Mouse (Mus musculus): ENCODE measurements around the gene Acss1.

Acss1 gene

DNA sequence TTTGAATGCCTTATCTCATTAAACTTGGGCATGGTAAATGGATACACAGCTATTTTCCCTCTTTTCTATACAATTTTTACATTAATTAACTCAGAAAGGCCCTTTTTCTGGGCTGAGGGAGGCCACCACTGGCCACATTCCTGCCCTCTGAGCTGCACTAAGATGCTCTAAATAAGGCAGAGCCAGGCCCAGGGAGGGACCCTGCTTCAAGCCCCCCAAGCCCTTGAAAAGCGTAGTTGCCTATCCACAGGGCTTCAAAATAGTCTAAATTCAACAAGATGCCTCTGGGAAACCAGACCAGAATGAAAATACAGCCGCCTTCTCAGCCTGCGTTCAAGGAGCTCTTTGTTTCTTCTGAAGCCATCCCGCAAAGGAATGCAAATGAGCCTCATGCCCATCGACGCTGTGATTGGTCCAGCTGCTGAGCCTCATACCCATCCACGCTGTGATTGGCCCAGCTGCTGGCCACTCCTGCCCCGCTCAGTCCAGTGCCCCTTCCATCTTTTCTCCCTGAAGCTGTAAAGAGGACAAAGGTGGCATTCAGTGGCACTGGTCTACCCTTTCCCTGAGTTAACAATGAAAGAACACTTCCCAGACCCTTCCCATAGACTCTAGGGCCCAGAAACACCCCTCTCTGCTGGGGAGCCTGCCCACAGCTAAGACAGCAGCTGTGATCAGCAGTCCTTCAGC lies 24.4 kb downstream of the Acss1 start:
- DNase-seq (ENCODE audit: low read depth in 2 of 2, low spot score in 2 of 2) = no peak

DNA sequence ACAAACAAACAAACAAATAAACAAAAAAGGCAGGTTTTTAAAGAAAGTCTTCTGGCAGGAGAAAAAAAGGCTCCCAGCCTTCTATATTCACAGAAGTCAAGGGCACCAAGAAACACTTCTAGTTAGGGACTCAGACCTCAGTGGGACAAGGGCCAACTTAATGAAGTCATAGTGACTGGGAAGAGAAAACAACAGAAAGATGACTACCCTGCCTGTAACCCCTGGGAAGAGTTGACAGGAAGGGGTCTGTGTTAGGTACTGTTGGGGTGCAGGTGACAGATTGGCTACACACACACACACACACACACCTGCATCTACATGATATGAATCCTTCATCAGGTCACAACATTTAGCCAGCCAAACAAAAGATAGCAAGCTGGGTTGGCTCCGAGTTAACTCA lies 25.1 kb downstream of the Acss1 start:
- no peak for DNase-seq (ENCODE audit: low read depth in 2 of 2, low spot score in 2 of 2)

DNA sequence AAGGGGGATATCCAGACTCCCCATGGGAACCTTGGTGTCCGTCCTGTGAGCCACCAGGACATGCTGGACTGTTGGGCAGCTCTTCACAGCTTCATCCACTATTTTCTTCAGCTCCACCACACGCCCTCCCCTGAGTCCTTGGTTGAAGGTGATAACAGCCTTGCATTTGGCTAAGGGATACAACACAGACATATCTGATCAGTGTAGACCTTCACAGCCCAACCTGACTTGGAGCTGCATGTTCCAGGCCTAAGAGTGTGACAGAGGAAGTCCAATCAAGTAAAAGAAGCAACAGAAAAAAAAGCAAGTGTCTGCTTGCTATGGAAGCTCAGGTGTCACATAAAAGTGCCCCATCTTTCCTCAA lies 29.9 kb downstream of the Acss1 start:
- DNase-seq (ENCODE audit: low read depth in 2 of 2, low spot score in 2 of 2) = no peak

DNA sequence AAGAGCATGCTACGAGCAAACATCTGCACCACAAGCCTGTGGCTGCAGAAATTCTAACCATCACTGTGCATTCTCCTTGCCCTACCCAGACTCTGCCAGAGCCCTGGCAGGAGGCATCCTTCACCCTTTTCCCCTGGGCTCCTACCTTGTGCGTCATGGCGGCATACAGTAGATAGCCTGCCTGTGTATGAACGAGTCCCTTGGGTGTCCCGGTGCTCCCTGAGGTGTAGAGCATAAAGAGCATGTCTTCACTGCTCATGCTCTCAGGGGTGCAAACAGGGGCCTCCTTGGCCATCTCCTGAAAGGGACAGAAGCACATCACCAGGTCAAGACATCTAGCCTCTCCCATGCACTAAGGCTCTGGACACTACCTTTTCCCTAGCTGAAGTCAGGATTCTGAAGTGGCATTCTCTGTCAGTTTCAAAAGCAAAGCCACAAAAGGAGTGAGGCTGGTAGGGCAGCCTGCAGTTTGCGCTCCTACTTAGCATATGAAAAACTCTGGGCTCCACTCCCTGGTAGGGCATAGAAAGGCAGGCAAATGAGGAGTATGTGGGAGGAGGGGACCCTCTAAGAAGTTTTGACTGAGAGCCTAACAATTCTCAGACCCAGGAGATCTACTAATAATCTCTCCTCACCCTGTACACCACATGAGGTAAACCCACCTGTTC lies 30.5 kb downstream of the Acss1 start:
- no peak for DNase-seq (ENCODE audit: low read depth in 2 of 2, low spot score in 2 of 2)

DNA sequence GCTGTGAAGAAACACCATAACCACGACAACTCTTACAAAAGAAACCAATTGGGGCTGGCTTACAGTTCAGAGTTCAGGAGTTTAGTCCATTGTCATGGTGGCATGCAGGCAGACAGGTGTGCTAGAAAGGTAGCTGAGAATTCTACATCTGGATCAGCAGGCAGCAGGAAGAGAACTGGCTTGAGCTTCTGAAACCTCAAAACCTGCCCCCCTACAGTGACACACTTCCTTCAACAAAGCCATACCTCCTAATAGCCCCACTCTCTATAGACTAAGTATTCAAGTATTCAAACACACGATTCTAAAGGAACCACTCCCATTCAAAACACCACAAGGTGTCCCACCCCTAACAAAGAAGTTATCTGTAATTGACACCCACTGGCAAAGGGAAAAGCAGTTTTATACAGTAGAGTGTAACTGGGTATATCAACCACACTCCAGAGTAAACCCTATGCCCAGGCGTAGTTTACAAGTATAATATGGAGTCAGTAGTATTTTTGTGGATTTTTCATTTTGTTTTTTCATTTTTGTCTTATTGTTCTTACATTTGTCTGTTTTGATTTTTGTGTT lies 32.3 kb downstream of the Acss1 start:
- DNase-seq (ENCODE audit: low read depth in 2 of 2, low spot score in 2 of 2) = no peak

DNA sequence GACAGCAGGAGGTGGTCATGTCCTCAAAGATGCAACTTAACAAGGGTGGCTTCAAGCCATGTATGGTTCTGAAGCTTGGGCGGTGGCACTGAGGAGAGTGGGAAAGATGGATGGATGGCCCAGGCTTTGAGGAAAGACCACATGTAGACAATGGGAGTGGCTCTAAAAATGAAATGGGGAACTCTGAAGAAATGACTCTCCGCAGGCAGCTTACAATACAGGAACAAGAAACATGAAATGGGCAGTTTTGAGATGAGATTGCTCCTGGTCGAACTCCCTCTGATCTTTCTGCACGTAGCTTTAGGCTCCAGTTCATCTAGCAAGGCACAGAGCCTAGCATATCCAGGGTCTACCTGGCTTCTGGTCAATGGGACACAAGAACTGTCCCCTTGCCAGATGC lies 39.0 kb downstream of the Acss1 start:
- DNase-seq (ENCODE audit: low read depth in 2 of 2, low spot score in 2 of 2) = no peak

DNA sequence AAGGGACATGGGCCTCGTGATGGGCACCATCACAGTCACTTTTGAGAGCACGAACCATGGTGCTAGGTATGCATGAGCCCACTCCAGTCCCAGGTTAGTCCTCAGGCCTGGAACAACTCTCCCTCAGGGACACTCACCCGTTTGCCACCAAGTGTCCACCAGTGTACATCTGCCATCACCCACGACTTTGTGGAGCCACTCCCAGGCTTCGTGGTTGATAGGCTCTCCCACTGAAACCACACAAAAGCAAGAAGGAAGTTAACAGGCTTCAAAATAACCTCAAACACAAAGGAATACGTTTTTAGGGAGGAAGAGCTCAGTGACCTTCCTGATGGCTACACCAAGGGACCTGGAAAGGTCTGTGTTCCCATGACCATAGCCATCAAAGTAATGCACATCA lies 41.2 kb downstream of the Acss1 start:
- DNase-seq (ENCODE audit: low read depth in 2 of 2, low spot score in 2 of 2) = no peak

DNA sequence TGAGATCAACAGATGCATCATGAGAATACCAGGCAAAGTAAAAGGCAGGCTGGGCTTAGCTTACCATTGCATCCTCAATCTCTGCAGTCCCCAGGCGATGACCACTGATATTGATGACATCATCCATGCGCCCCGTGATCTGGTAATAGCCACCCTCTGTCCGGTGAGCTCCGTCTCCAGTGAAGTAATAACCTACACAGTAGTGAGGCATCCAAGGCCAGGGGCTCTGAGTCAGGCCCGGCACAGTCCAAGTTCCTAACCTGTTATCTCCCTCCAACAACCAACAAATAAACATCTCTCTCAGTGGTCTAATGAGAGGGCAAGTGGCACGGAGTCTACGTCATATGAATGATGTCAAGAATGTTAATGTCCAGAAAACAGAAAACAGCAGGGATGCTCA lies 43.4 kb downstream of the Acss1 start:
- DNase-seq (ENCODE audit: low read depth in 2 of 2, low spot score in 2 of 2) = no peak

DNA sequence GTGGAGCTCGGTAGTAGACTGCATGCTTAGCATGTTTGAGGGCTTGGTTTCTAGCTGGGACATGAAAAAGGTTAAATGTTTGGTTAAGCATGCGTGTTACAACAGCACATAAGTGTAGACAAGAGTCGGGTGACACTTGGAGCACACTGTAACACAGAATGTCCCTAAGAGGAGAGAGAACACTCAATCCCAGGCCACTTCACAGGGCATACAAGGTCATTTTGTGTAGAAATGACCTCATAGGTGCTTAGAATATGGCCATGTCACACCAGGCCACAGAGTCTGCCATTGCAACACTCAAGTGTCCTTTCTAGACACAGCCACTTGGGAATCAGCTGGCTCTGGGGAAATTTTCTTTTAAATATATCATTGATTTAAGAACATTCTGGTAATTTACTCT lies 44.3 kb downstream of the Acss1 start:
- no peak for DNase-seq (ENCODE audit: low read depth in 2 of 2, low spot score in 2 of 2)

DNA sequence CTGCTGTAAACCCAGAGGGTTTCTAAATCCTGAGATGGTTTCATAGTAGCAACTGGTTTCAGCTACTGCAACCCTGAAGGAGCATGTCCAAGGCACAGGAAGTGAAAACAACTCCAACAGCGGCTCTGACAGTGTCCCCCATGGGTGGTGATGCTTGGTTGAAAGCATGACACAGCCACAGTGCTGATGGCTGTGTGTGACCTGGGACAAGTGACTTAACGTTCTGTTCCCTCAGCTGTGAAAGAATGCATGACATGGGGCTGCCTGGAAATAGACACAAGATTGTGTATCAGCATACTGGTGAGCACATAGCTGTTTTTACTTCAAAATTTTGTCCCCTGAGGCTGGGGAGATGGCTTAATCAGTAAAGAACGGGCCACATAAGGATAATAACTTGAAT lies 46.6 kb downstream of the Acss1 start:
- no peak for DNase-seq (ENCODE audit: low read depth in 2 of 2, low spot score in 2 of 2)

DNA sequence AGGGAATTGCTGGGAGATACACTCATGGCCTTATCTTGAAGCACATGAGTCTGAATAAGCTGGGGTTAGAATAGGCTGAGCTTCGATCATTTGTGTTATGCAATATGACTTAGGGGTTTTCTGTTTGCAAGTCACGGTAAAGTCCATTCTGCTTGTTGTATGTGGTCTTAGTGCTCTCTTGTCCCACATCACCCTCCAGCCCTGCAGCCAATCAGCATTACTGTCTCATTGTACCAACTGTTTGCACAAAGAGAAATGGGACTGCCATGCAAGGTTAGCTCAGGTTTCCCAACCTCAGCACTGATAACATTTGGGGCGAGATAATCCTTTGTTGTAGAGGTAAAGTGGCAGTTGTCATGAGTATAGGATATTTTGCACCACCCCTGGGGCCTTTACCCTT lies 58.2 kb downstream of the Acss1 start:
- no peak for DNase-seq (ENCODE audit: low read depth in 2 of 2, low spot score in 2 of 2)

DNA sequence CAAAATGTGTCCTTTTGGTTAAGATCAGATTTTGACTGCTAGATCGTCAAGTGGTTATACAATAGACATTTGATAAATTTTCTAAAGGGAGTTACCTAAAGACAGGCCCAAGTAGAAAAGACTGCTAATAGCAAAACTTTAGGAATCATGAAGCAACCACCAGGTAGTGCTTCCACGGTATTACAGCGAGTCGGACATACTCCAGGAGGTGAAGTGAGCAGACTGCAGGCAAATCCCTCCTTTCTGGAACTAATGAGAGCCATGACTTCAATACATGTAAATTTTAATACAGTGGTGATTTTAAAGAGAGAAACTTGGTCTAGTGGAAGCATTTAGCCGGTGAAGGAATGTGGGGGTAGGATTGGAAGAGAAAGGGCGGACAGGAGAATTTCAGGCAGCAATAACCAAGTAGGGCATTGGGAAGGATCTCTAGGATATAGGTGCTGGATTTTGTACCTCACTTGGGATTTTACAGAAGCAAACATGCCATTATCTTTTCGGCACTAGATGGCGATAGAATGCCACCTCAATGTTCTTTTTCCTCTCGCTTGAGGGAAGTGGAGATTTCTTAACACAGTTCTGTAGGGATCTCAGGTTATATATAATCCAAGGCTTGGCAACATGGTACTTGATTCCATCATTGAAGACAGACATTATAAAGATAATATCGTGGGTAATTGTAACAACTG lies 59.3 kb downstream of the Acss1 start:
- peak; percentile 37 to 63 for DNase-seq (ENCODE audit: low read depth in 2 of 2, low spot score in 2 of 2)

DNA sequence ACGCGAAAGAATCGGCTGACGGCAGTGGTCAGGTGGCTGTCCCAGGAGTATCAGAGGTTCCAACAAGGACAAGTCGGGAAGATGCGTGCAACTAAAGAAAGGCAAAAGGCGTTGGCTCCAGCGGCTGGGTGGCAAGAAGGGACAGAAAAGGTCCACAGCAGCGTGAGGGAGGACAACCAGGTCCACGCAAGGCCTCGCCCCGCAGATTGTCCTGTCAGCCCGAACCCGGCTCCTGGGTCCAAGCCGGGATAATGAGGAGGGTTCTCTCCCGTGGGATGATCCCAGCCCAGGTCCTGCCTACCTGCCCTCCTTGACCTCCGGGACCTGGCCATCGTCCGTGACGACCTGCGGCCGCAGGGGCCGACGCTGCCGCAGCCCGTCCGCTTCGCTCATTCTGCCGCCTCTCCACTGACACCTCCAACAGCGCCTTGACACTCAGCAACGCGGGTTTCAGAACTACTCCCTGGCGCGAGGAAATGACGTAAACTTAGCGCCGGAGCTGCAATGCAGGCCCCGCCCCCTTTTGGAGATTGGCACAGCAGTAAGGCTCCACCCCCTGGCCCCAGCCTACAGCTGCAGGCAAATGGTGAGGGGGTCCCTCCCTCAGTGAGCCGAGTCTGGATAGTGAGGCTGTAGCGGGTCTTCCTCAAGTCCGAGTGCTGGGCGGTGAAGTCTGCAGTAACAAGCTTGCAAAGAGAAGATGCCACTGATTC lies 60.1 kb downstream of the Acss1 start, which contains the start of gene Apmap:
Gene Apmap, minus strand, starts transcription at position 481 of the 713 bp plus-strand sequence.
- DNase-seq (ENCODE audit: low read depth in 2 of 2, low spot score in 2 of 2) = peak; percentile 91 to 94

DNA sequence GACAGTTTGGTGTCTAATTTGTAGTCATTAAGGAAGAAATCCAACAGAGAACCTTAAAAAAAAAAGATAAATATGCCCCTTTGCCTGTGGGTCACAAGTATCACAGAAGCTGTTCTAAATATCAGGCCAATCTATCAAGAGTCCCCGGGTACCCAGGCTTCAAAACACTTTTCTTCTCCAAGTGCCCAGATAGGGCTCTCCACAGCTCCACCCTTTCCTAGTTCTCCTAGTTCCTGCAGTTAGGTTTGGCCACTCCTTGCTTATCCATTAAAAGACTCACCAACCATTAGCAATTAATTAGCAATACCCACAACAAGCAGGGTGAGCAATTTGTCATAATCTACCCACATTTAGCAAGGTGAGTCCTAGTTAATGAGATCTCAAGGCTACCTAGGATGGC lies 61.2 kb downstream of the Acss1 start:
- no peak for DNase-seq (ENCODE audit: low read depth in 2 of 2, low spot score in 2 of 2)

DNA sequence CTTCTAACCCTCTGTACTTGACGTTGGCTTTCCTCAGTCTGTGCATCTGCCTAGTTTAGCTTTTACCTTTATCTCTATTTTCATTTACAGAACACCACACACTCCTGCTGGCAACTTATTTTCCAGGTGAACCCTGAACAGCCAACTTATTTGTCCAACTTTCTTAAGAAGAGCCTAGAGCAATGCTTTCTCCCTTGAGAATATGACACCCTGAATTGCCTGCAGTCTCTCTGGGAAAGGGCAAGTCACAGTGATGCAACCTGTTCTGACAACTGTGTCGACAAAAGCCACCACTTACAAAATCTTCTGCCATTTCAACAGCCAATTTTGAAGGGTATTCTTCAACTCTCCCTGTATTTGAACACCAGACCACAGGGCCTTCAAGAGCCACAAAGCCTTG lies 63.5 kb downstream of the Acss1 start:
- no peak for DNase-seq (ENCODE audit: low read depth in 2 of 2, low spot score in 2 of 2)

DNA sequence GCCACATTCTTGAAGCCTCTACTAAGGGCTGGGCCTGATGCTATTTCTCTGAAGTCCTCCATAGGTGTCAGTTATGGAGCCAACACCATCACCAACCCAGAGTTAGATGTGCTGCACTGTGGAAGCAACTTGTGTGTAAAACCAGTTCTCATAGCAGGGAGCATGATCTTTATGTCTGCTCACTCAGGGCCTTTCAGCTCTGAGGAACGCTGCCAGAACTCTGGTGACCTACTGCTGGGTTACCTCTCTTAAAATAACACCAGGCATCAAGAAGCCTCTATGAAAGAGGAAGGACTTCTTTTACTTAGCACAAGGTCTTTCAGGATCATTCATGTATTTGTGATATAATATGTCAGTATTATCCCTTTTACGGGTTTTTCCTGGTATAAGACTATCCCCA lies 66.1 kb downstream of the Acss1 start:
- no peak for DNase-seq (ENCODE audit: low read depth in 2 of 2, low spot score in 2 of 2)

DNA sequence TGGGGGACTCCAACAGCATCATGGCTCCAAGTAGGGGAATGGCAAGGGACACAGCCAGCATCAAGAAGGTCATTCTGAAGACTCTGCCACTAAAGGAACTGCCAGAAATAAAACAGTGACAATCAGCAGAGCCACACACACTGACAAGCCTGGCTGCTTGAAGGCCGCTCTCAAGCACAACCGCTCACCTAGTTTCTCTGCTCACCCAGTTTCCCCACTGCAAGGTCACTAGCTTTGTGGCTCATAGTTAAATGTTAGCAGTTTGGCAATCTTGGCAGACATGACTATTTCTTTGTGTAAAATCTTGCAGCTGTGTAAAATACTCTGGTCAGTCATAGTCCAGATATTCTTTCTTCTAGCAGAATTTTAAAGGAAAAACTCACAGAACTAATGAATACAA lies 68.0 kb downstream of the Acss1 start:
- no peak for DNase-seq (ENCODE audit: low read depth in 2 of 2, low spot score in 2 of 2)

DNA sequence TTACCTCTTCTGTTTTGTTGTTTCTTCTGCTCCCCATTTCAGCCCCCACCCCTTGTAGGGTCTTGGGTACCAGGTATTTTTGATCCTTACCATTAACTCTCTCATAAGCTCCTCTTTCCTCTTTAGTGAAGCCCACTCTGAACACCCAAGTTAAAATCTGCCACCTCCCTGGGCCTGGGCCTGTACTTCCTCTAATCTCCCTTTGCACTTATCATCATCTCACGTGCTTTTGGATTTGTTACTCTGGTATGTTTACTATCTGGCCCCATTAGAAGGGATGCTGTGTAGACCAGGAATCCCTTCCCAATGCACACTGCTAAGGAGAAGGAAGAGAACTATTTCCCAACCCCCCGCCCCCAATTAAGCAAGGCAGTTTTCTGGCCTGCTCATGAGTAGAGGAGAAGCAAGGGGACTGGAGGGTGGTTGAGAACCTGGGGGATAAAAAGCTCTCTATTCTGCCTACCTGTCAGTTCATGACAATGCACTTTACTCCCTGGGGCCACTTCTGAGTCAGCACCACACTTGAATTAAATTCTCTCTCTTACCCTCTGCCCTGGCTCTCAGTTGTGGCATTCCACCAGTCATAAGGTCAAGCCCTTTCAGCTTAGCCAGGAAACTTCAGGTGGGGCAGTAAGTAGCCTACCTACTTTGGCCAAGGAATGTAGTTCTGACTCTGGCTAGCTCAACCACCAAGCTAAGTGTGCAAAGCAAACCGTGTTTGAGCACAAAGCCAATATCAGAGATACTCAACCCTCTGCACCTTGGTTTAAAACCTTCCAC lies 72.7 kb downstream of the Acss1 start:
- no peak for DNase-seq (ENCODE audit: low read depth in 2 of 2, low spot score in 2 of 2)

DNA sequence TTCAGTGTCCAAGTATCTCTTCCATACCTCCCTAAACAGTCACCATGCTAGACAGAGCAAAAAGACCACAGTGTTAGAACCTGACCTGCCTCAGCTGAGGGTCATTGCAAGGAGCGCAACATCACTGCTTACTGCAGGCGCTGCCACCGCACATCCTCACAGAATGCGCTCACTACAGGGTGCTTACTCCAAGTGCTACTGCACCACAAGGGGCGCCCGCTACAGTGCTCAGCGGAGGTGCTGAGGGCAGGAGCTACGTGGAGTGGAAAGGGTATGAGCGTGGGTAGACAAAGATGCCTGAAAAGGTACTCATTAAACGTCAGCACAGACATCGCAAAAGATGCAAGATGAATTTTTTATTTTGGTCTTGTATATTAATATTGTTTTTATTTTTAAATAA lies 79.2 kb downstream of the Acss1 start:
- DNase-seq (ENCODE audit: low read depth in 2 of 2, low spot score in 2 of 2) = no peak

DNA sequence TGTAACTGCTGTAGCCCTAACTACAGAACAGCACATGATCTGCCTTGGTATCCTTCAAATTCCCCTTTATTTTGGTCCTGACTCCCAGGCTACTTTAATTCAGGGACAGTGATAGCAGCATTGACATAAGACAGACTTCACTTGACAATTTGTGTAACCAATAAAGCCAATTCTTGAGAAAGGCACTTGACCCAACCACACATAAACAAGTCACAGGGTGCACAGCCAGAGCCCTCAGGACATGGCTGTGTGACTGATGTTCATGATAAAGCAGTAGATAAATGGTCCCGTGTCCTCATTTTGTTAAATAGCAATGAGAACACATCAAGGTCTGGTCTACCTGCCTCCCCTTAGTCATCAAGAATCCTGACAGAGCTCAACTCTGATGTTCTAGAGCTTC lies 88.7 kb downstream of the Acss1 start:
- DNase-seq (ENCODE audit: low read depth in 2 of 2, low spot score in 2 of 2) = no peak

DNA sequence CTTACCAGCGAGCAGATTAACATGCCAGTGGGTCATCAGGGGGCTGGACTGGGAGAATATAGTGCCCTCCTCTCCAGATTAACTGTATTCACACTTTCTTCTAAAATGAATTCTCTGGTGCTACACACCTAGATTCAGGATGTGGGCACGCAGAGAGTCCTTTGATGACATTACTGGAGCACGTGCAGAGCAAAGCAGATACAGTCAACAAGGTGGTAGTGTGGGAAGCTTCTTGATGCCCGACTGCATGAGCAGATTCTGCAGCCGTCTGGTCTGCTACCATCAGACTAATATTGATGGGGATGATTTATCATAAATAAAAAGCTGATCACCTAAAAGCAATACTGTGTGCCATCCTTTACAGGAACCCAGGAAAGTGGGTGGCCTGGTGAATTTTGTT lies 89.7 kb downstream of the Acss1 start:
- peak; percentile 52 for DNase-seq (ENCODE audit: low read depth in 2 of 2, low spot score in 2 of 2)

All from CD8-positive naive resting alpha-beta T cell, adult 2 months (primary cell).